Mouse (Mus musculus) heart, embryonic 11.5 days (tissue): ENCODE measurements around the gene Gpr68. TPM values are rescaled to one million over a fixed set of nuclear protein-coding genes. Genes with fewer than 3 reads are reported as not detected.

Experiments
- ATAC-seq: fragments of 200-750 bp; cut with Nextera tagmentation; replicated peaks from 2 replicates; pipeline ENCODE4 v1.8.0; 2017; ENCODE audit warnings: moderate library complexity; ENCODE audit not compliant: insufficient number of reproducible peaks, low FRiP score, low TSS enrichment
- H3K27ac ChIP-seq: fragments of 300-500 bp; sonication (generic); 2 replicates; pipeline ENCODE4 v1.5.1; 2014; ENCODE audit warnings: mild to moderate bottlenecking, low read depth, low read length
- H3K27me3 ChIP-seq: fragments of 300-500 bp; sonication (generic); 2 replicates; pipeline ENCODE4 v1.6.1; 2014; ENCODE audit warnings: mild to moderate bottlenecking, low read length, mixed read lengths; ENCODE audit not compliant: control insufficient read depth, insufficient read depth
- H3K36me3 ChIP-seq: fragments of 300-500 bp; sonication (generic); 2 replicates; pipeline ENCODE4 v1.6.1; 2014; ENCODE audit warnings: mild to moderate bottlenecking, low read length, moderate library complexity, mixed read lengths; ENCODE audit not compliant: control insufficient read depth, insufficient read depth
- H3K4me1 ChIP-seq: fragments of 300-500 bp; sonication (generic); 2 replicates; pipeline ENCODE4 v1.6.1; 2014; ENCODE audit warnings: low read length; ENCODE audit not compliant: control insufficient read depth, insufficient read depth
- H3K4me2 ChIP-seq: fragments of 300-500 bp; sonication (generic); 2 replicates; pipeline ENCODE4 v1.6.1; 2014; ENCODE audit warnings: mild to moderate bottlenecking, moderate library complexity
- H3K4me3 ChIP-seq: fragments of 300-500 bp; sonication (generic); 2 replicates; pipeline ENCODE4 v1.5.1; 2014; ENCODE audit warnings: low read depth, low read length
- H3K9ac ChIP-seq: fragments of 300-500 bp; sonication (generic); 2 replicates; pipeline ENCODE4 v1.6.1; 2014; ENCODE audit warnings: mild to moderate bottlenecking, low read depth, low read length, moderate library complexity
- H3K9me3 ChIP-seq: fragments of 300-500 bp; sonication (generic); replicated peaks from 2 replicates; pipeline ENCODE4 v1.6.1; 2016; ENCODE audit warnings: low read length; ENCODE audit not compliant: control insufficient read depth
- WGBS: fragments of 180-500 bp; shearing (Covaris S2); extraction: QIAGEN DNeasy Blood & Tissue Kit; methylation state at CpG from one replicate; pipeline ENCODE4 v1.1.7; 2014; ENCODE audit not compliant: insufficient replicate concordance; 5-methylcytosine and 5-hydroxymethylcytosine counted together
- polyA plus RNA-seq: library from polyadenylated mRNA; unstranded; fragments of >200 nt; fragmentation: Nextera tagmentation; extraction: Ambion mirVana; gene quantifications from 2 replicates; pipeline ENCODE4 v1.2.1, GENCODE M21; 2014

Gpr68 gene
- polyA plus RNA-seq, result 3.2 and 4.2 TPM in 2 replicates

DNA sequence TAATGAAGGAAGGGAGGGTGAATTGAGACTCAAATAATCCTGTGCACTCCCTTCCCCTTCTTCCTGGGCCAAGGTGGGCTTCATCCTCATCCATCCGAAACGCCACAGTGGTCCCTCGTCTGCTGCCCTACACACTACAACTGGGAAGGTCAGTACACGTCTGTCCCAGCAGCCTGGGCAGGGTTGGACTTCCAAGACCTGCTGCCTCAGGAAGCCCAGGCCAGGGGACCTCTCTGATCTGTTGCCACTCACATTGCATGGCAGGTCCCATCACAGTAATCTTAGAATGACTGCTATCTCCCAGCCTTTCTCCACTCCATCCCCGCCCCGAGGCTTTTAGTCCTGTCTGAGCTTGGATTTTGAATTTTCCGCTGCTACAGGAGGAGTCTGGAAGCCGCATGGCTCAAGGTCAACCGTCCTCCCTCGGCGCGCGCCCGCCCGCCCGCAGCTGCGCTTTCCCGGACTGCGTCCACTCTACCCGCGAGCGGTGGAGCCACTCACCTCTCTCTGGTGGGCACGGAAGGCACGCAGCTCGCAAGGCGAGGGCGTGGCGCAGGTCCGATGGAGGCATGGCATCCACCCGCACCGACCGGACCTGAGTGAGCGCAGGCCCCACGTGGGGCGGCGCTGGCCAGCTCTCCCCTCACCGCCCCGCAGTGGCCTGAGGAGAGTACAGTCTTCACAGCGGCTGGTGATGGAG lies at the start of gene Gpr68:
Gene Gpr68 (minus strand): TSS at position 601 of the 700 bp plus-strand sequence.
- no peaks in the 10 kb centered on the region for H3K36me3 ChIP-seq
- H3K27me3 ChIP-seq, result peaks cover 26% of the 10 kb centered on the region; the same call in 1 of the 2 replicates
- H3K4me2 ChIP-seq, result peak within 1 kb of the TSS; percentile 86
- 3% methylated on average over 39 of the region's 39 CpGs for WGBS
- no peaks in the 10 kb centered on the region for H3K9me3 ChIP-seq
- no peaks in the 10 kb centered on the region for H3K4me1 ChIP-seq
- ATAC-seq, result peak; percentile 68; the same call in 1 of the 2 replicates
- peak within 1 kb of the TSS; percentile 53 for H3K4me3 ChIP-seq
- peak within 1 kb of the TSS; percentile 69 for H3K9ac ChIP-seq
- no peak within 1 kb of the TSS for H3K27ac ChIP-seq

DNA sequence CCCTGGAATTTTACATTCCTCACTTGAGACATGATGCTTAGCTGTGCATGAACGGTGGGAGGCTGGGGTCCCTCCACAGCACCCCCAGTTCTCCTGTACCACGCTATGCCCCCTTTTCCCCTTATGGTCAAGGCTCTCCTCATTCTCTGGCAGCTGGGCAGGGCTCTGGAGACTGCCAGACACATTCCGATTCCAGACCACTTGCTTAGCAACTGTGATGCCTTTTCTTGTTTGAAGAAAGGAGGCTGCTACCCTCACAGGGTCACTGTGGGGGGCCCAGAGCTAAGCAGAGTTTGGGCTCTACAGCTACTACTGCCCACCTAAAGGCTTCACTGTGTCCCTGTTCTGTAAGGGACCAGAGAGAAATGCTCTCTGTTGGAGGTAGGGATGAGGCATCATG lies 49.3 kb upstream of the Gpr68 start:
- H3K9me3 ChIP-seq, result no peaks in the 10 kb centered on the region
- no peak for ATAC-seq
- no peak overlapping the region for H3K4me3 ChIP-seq
- no peak overlapping the region for H3K27ac ChIP-seq
- no peak overlapping the region for H3K4me2 ChIP-seq
- no peaks in the 10 kb centered on the region for H3K36me3 ChIP-seq
- peaks cover 60% of the 10 kb centered on the region for H3K27me3 ChIP-seq
- WGBS, result 76% methylated on average over 3 of the region's 3 CpGs
- H3K4me1 ChIP-seq, result peaks cover 9% of the 10 kb centered on the region
- no peak overlapping the region for H3K9ac ChIP-seq

DNA sequence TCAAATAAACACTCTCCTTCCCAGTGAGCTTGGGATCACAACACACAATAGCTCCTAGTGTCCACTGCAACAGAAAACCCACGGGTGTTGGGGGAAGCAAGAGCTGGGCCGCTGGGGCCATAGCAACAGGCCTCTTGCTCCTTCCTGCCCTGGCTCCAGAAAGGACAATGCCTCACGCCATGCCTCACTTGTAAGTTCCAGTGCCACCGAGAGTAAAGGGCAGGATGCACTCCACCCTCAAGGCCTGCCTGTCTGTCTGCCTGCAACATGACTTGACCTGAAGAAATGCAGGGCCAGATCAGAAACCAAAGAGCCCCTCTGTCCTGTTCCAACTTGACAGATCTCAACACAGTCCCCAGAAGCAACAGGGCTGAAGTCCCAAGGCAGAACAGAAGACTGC lies 48.8 kb upstream of the Gpr68 start:
- H3K36me3 ChIP-seq, result no peaks in the 10 kb centered on the region
- WGBS, result 57% methylated on average over 4 of the region's 4 CpGs

DNA sequence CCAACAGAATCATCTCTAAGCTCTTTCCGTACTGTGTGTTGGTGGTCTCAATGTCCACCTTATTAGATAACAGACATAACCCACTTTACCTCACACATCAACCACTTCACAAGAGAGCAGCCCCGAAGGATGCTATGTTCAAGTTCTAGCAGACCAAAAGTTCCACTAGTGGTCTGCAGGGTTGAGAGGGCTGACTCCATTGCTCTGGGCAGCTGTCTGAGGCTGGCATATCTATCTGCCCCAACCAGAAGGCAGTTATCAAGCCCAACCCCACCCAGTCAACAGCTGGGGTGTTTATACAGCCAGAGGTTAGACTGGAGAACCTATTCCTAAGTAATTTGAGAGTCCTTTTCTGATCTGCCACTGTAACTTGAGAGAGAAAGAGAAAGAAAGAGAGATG lies 48.0 kb upstream of the Gpr68 start:
- H3K27ac ChIP-seq, result peak overlapping the region; percentile 82
- no peaks in the 10 kb centered on the region for H3K36me3 ChIP-seq
- H3K4me1 ChIP-seq, result peaks cover 9% of the 10 kb centered on the region
- peak overlapping the region; percentile 12; the same call in 1 of the 2 replicates for H3K4me2 ChIP-seq
- no peak overlapping the region for H3K9ac ChIP-seq
- H3K9me3 ChIP-seq, result no peaks in the 10 kb centered on the region
- no peak overlapping the region for H3K4me3 ChIP-seq
- H3K27me3 ChIP-seq, result peaks cover 66% of the 10 kb centered on the region
- WGBS, result 66% methylated on average over 2 of the region's 2 CpGs
- peak; percentile 70; the same call in 1 of the 2 replicates for ATAC-seq

More for the DNA sequence above, 48.8 kb upstream of the Gpr68 start:
- no peak overlapping the region for H3K4me2 ChIP-seq
- peaks cover 58% of the 10 kb centered on the region for H3K27me3 ChIP-seq
- peaks cover 9% of the 10 kb centered on the region for H3K4me1 ChIP-seq
- ATAC-seq, result no peak
- peak overlapping the region; percentile 82 for H3K27ac ChIP-seq
- peak overlapping the region; percentile 36; the same call in 1 of the 2 replicates for H3K9ac ChIP-seq
- H3K9me3 ChIP-seq, result no peaks in the 10 kb centered on the region
- H3K4me3 ChIP-seq, result no peak overlapping the region

DNA sequence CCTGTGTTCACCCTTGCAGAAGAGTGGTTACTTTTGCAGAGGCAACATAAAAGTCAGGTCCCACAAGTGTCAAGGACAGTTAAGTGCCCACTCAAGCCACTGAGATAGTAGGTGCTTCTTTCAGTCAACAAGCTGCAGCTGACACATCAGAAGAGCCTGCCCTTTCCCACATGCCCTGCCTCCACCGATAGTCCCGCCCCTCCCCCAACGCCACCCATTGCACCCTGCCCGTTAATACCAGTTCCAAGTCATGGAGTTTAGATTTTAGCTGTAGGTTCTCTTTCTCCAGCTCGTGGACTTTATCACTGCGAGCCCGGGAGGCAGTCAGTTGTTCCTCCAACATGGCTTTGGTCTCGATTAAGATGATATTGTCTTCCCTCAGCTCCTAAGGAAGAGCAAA lies 45.9 kb upstream of the Gpr68 start:
- 49% methylated on average over 8 of the region's 8 CpGs for WGBS
- Histone ChIP-seq H3K27ac (no peak overlapping the region), H3K9ac (no peak overlapping the region), H3K4me3 (no peak overlapping the region), H3K4me1 (peaks cover 9% of the 10 kb centered on the region), H3K9me3 (no peaks in the 10 kb centered on the region), H3K27me3 (peaks cover 69% of the 10 kb centered on the region), H3K36me3 (no peaks in the 10 kb centered on the region), H3K4me2 (no peak overlapping the region)
- no peak for ATAC-seq

DNA sequence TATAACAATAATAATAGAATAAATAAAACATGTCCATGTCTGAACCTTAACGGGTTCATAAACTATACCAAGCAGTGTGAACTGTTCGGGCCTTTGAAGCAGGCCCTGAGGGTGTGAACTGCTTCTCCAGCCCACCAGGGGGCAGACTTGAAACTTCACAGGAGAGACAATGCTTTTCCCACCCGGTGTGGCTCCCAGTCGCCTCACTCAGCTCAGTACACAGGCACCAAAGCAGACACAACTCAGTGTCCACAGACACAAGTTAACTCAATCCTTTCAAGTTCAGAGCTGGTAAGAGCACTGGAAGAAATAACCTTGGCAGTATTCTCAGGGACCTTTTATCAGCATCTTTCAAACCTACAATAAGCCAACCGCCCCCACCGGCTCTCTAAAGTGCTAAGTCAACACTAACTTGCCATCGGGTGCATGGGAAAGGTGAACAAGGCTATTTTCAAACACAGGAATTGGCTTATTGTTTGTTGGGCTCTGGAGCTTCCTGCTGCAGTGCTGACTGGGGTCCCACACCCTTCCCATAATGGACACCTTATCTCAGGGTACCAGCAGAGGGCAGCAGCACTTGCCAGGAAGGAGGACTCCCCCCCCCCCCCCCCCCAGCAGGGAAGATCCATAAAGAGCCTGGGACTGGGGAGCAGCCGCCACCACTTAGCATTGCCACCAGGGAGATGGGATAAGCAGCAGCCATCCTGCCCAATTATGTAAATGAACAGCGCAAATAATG lies 44.4 kb upstream of the Gpr68 start:
- ATAC-seq, result peak; percentile 55; the same call in 1 of the 2 replicates
- H3K27ac ChIP-seq, result no peak overlapping the region
- H3K9ac ChIP-seq, result no peak overlapping the region
- no peak overlapping the region for H3K4me3 ChIP-seq
- H3K4me1 ChIP-seq, result no peaks in the 10 kb centered on the region; the same call in 1 of the 2 replicates
- peaks cover 69% of the 10 kb centered on the region for H3K27me3 ChIP-seq
- no peaks in the 10 kb centered on the region for H3K36me3 ChIP-seq
- H3K4me2 ChIP-seq, result peak overlapping the region; percentile 41
- WGBS, result 37% methylated on average over 9 of the region's 9 CpGs
- H3K9me3 ChIP-seq, result no peaks in the 10 kb centered on the region

DNA sequence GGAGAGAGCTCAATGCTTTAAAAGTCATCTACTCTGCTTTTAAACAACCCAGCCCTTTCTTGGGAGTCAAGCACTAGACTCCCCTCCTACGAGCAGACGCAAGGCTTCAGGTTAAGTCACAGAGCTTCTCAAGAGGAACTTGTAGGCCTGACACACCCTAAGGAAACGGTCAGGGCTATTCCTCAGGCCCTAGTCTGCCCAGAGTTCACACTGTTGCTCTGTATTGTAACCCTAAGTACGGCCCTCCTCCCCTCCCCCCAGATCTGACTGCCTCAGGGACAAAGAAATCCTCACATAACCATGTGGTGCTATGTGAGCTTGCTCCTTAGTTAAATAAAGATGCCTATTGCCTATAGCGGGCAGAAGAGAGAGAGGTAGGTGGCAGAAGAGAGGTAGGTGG lies 41.1 kb upstream of the Gpr68 start:
- Histone ChIP-seq H3K4me2 (no peak overlapping the region), H3K27ac (no peak overlapping the region), H3K27me3 (peaks cover 67% of the 10 kb centered on the region), H3K4me1 (no peaks in the 10 kb centered on the region; the same call in 1 of the 2 replicates), H3K9me3 (no peaks in the 10 kb centered on the region), H3K9ac (no peak overlapping the region), H3K36me3 (no peaks in the 10 kb centered on the region), H3K4me3 (no peak overlapping the region)
- 84% methylated on average over 5 of the region's 5 CpGs for WGBS
- ATAC-seq, result no peak

DNA sequence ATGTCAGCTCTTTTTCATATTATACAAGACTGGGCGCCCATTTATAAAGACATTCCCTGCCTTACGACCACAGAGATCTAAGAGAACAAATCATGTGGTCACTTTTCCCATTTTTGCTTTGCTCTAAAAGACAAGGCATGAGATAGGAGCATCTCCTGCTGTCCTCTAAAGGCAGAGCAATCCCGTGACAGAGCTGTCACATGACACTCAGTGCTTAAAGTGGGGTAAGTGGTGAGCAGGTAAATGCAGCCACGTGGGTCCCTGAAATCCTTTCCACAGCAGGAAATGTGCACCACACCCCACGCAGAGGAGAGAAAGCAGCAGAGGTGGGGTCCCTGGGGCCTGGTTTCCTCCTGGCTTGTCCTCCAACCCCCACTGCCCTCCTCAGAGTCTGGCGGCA lies 40.0 kb upstream of the Gpr68 start:
- H3K27me3 ChIP-seq, result peaks cover 74% of the 10 kb centered on the region
- H3K27ac ChIP-seq, result no peak overlapping the region
- no peak for ATAC-seq
- no peak overlapping the region for H3K4me3 ChIP-seq
- 72% methylated on average over 6 of the region's 6 CpGs for WGBS
- H3K4me1 ChIP-seq, result no peaks in the 10 kb centered on the region; the same call in 1 of the 2 replicates
- H3K4me2 ChIP-seq, result no peak overlapping the region
- H3K9me3 ChIP-seq, result no peaks in the 10 kb centered on the region
- no peaks in the 10 kb centered on the region for H3K36me3 ChIP-seq
- H3K9ac ChIP-seq, result no peak overlapping the region
